Mouse (Mus musculus) midbrain, embryonic 14.5 days (tissue): ENCODE measurements at regions not wholly inside any gene's neighbourhood (a gene's known extent, or its start where the extent isn't known, plus 50 kb on each side); places are given as distances from the start of the nearest gene placed in this dataset.

Experiments
- ATAC-seq: fragments of 200-750 bp; cut with Nextera tagmentation; 2 replicates; pipeline ENCODE4 v1.8.0; 2017; ENCODE audit warnings: moderate number of reproducible peaks, moderate library complexity; ENCODE audit not compliant: low FRiP score, low TSS enrichment
- DNase-seq: peaks from one replicate; pipeline ENCODE4 v3.0.0-alpha.2; 2015
- H3K27ac ChIP-seq: fragments of 300-500 bp; sonication (generic); replicated peaks from 2 replicates; pipeline ENCODE4 v1.5.1; 2014; ENCODE audit warnings: mild to moderate bottlenecking, low read depth, low read length, moderate library complexity
- H3K27me3 ChIP-seq: fragments of 300-500 bp; sonication (generic); 2 replicates; pipeline ENCODE4 v1.6.1; 2014; ENCODE audit warnings: low read length, control low read depth, mixed read lengths; ENCODE audit not compliant: control insufficient read depth, insufficient read depth
- H3K36me3 ChIP-seq: fragments of 300-500 bp; sonication (generic); 2 replicates; pipeline ENCODE4 v1.6.1; 2014; ENCODE audit warnings: low read length, control low read depth; ENCODE audit not compliant: control insufficient read depth, insufficient read depth
- H3K4me1 ChIP-seq: fragments of 300-500 bp; sonication (generic); 2 replicates; pipeline ENCODE4 v1.6.1; 2014; ENCODE audit warnings: mild to moderate bottlenecking, antibody characterized with exemption, low read length, control low read depth; ENCODE audit not compliant: control insufficient read depth, insufficient read depth
- H3K4me2 ChIP-seq: fragments of 300-500 bp; sonication (generic); 2 replicates; pipeline ENCODE4 v1.6.1; 2014; ENCODE audit warnings: mild to moderate bottlenecking, low read length, moderate library complexity
- H3K4me3 ChIP-seq: fragments of 300-500 bp; sonication (generic); replicated peaks from 2 replicates; pipeline ENCODE4 v1.5.1; 2014; ENCODE audit warnings: low read depth, low read length
- H3K9ac ChIP-seq: fragments of 300-500 bp; sonication (generic); replicated peaks from 2 replicates; pipeline ENCODE4 v1.6.1; 2014; ENCODE audit warnings: mild to moderate bottlenecking, low read length, moderate library complexity
- H3K9me3 ChIP-seq: fragments of 300-500 bp; sonication (generic); 2 replicates; pipeline ENCODE4 v1.6.1; 2016; ENCODE audit warnings: low read length, control low read depth, mixed read lengths; ENCODE audit not compliant: control insufficient read depth
- WGBS: fragments of 180-500 bp; shearing (Covaris S2); extraction: QIAGEN DNeasy Blood & Tissue Kit; methylation state at CpG from one replicate; pipeline ENCODE4 v1.1.7; 2014; 5-methylcytosine and 5-hydroxymethylcytosine counted together

- H3K27me3 ChIP-seq = no peaks in the 10 kb centered on the region
- no peak overlapping the region for H3K9ac ChIP-seq
- no peak for DNase-seq
- no peaks in the 10 kb centered on the region for H3K4me1 ChIP-seq
- H3K4me2 ChIP-seq = no peak overlapping the region
- no peak overlapping the region for H3K27ac ChIP-seq
- H3K36me3 ChIP-seq = no peaks in the 10 kb centered on the region
- no peak overlapping the region for H3K4me3 ChIP-seq
- ATAC-seq = no peak
- no peaks in the 10 kb centered on the region for H3K9me3 ChIP-seq
- 95% methylated on average over 7 of the region's 7 CpGs for WGBS
Observed at GRCm38 (mm10) chr6:140984249-140984648, 255.2 kb downstream of the Gm11077 start.

- H3K36me3 ChIP-seq = no peaks in the 10 kb centered on the region
- H3K27ac ChIP-seq = peak overlapping the region; percentile 66
- H3K4me2 ChIP-seq = no peak overlapping the region
- WGBS = 49% methylated on average over 13 of the region's 13 CpGs
- ATAC-seq (peak; percentile 78), DNase-seq (peak; percentile 63)
- H3K9me3 ChIP-seq = no peaks in the 10 kb centered on the region
- no peak overlapping the region for H3K4me3 ChIP-seq
- no peak overlapping the region for H3K9ac ChIP-seq
- H3K4me1 ChIP-seq = peaks cover 19% of the 10 kb centered on the region
- H3K27me3 ChIP-seq = no peaks in the 10 kb centered on the region
Observed at GRCm38 (mm10) chr6:140993643-140994580, 255.2 kb upstream of the Pde3a start.

DNA sequence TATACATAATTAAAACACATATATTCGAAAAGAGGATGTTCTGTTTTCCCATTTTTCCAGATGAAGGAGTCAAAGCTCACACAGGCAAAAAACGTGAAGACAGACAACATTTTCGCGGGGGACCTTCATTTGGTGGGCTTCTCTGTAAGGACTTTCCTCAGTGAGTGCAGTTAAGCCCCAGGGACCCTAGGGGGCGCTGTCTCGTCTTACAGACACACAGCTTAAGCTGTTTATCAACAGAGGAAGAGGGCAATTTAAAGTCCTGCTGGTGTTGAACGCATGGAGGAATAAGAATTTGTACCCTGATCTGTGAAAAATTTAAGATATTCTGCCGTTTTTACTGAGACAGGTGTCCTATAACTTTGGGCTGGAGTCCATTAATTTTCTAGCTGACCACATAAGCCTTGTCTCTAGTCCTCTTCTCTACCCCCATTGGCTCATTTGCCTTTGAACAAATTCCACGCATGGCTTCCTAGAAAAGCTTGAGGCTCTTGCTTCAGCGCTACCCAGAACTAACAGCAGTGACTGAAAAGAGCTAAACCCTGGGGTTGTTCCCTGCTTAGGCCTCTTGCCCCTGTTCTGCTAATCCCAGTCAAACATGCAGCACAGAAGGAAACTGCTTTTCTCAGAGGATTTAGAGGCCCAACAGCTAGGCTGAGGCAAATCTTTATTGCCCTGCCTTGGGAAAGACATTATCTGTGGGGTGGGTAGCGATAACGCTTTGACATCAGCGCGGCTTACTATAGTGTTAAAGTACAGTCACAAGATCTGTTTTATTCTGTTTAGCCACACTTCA is 253.5 kb upstream of the Pde3a start:
- peaks cover 19% of the 10 kb centered on the region for H3K4me1 ChIP-seq
- H3K4me3 ChIP-seq = no peak overlapping the region
- H3K4me2 ChIP-seq = no peak overlapping the region
- WGBS = 42% methylated on average over 14 of the region's 14 CpGs
- H3K36me3 ChIP-seq = no peaks in the 10 kb centered on the region
- no peak overlapping the region for H3K27ac ChIP-seq
- no peaks in the 10 kb centered on the region for H3K9me3 ChIP-seq
- DNase-seq = peak; percentile 67
- no peak overlapping the region for H3K9ac ChIP-seq
- peak; percentile 26; the same call in 1 of the 2 replicates for ATAC-seq
- no peaks in the 10 kb centered on the region for H3K27me3 ChIP-seq

- ATAC-seq = no peak
- Histone ChIP-seq H3K27me3 (no peaks in the 10 kb centered on the region), H3K27ac (no peak overlapping the region), H3K9ac (no peak overlapping the region), H3K4me2 (no peak overlapping the region), H3K36me3 (no peaks in the 10 kb centered on the region), H3K9me3 (no peaks in the 10 kb centered on the region), H3K4me3 (no peak overlapping the region), H3K4me1 (peaks cover 19% of the 10 kb centered on the region)
- DNase-seq = peak; percentile 63
- WGBS = 63% methylated on average over 7 of the region's 7 CpGs
Observed at GRCm38 (mm10) chr6:140998069-140998468, 251.0 kb upstream of the Pde3a start.

DNA sequence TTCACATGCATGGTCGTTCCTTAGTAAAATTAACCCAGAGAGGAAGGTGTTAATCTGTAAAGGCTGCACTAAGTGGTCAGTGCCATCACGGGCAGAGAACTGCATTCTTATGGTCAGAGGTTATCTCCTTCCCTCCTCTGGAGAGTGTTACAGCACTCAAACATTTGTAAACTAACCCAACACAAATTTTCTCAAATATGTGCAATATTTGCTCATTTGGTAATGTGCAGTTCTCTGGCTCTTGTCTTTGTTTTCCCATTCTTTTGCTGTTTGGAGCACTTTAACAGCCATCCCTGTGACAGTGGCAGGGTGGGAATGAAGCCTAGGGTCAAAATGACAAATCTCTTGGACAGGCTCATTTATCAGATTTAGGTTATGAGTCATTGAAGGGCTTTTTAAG is 248.5 kb upstream of the Pde3a start:
- Histone ChIP-seq H3K9ac (no peak overlapping the region), H3K4me2 (no peak overlapping the region), H3K4me1 (peaks cover 4% of the 10 kb centered on the region; the same call in 1 of the 2 replicates), H3K9me3 (no peaks in the 10 kb centered on the region), H3K27ac (no peak overlapping the region), H3K36me3 (no peaks in the 10 kb centered on the region), H3K4me3 (no peak overlapping the region), H3K27me3 (no peaks in the 10 kb centered on the region)
- 78% methylated on average over 2 of the region's 2 CpGs for WGBS
- DNase-seq (no peak), ATAC-seq (no peak)

GRCm38 (mm10) chr6:141001306-141001705 is 247.8 kb upstream of the Pde3a start:
- no peak overlapping the region for H3K9ac ChIP-seq
- no peaks in the 10 kb centered on the region for H3K9me3 ChIP-seq
- no peak for ATAC-seq
- no peaks in the 10 kb centered on the region for H3K27me3 ChIP-seq
- H3K4me1 ChIP-seq = no peaks in the 10 kb centered on the region
- 88% methylated on average over 3 of the region's 3 CpGs for WGBS
- DNase-seq = no peak
- H3K36me3 ChIP-seq = no peaks in the 10 kb centered on the region
- no peak overlapping the region for H3K27ac ChIP-seq
- no peak overlapping the region for H3K4me2 ChIP-seq
- H3K4me3 ChIP-seq = no peak overlapping the region

DNA sequence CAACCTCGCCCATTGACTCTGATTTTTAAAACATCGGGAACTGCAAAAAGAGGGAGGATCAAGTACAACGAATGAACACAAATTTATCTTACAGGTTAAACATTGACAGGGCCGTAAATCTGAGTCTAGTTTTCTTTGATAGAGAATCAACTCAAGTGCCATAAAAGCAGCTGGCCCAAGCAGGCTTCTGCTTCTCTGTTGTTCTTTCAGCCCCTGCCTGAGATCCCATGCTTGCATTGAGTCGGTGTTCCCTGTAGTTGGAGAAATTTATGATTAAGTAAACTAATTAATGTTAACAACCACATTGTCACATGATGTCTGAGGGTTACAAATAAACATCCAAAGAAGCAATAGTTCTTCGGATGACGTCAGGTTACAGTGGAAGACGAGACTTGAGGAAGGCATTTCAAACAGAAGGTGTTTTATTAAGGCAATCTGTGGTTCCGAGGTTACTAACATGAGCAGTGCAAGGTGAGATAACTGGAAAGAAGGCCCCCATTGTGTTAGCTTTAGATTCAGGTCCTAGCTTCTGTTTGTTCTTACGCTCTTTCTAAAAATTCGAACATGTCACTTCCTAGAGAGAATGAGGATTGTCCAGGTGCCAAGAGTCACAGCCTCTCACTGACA is 233.9 kb upstream of the Pde3a start:
- Histone ChIP-seq H3K4me1 (no peaks in the 10 kb centered on the region), H3K4me3 (no peak overlapping the region), H3K4me2 (no peak overlapping the region), H3K27me3 (no peaks in the 10 kb centered on the region), H3K36me3 (no peaks in the 10 kb centered on the region), H3K9ac (no peak overlapping the region), H3K9me3 (0 out of 2 replicates have a peak, but pooled peaks cover 3% of the 10 kb centered on the region), H3K27ac (no peak overlapping the region)
- WGBS = 94% methylated on average over 11 of the region's 11 CpGs
- ATAC-seq (no peak), DNase-seq (no peak)

- ATAC-seq = no peak
- Histone ChIP-seq H3K27ac (no peak overlapping the region), H3K4me3 (no peak overlapping the region), H3K9ac (no peak overlapping the region), H3K4me2 (no peak overlapping the region), H3K27me3 (no peaks in the 10 kb centered on the region), H3K4me1 (no peaks in the 10 kb centered on the region), H3K36me3 (no peaks in the 10 kb centered on the region), H3K9me3 (no peaks in the 10 kb centered on the region)
- 87% methylated on average over 4 of the region's 4 CpGs for WGBS
- no peak for DNase-seq
Observed at GRCm38 (mm10) chr6:141023501-141023900, 225.6 kb upstream of the Pde3a start.
